Mouse (Mus musculus): ENCODE results near the gene Cdsn. TPM values are rescaled to one million over a fixed set of nuclear protein-coding genes. Genes with fewer than 3 reads are reported as not detected.

Gene Cdsn
- polyA plus RNA-seq, 1 experiment from 2014 or later: 0.11 TPM

GRCm38 (mm10) chr17:35556186-35556765 is 4.3 kb downstream of the Cdsn start:
- no peaks in the 10 kb centered on the region for H3K4me1 ChIP-seq (replicated peaks)
- H3K27me3 ChIP-seq: no peaks in the 10 kb centered on the region
- H3K27ac ChIP-seq: no peak overlapping the region
- no peak for ATAC-seq
- 88% methylated on average over 13 of the region's 13 CpGs for WGBS
- H3K9me3 ChIP-seq: no peaks in the 10 kb centered on the region
- H3K9ac ChIP-seq (replicated peaks): no peak overlapping the region
- no peak overlapping the region for H3K4me2 ChIP-seq (replicated peaks)
- no peaks in the 10 kb centered on the region for H3K36me3 ChIP-seq
- no peak overlapping the region for H3K4me3 ChIP-seq (replicated peaks)

- Histone ChIP-seq H3K36me3 (no peaks in the 10 kb centered on the region), H3K4me2 (replicated peaks) (no peak overlapping the region), H3K27ac (no peak overlapping the region), H3K4me3 (replicated peaks) (no peak overlapping the region), H3K9ac (replicated peaks) (no peak overlapping the region), H3K4me1 (replicated peaks) (no peaks in the 10 kb centered on the region), H3K9me3 (no peaks in the 10 kb centered on the region), H3K27me3 (no peaks in the 10 kb centered on the region)
- WGBS: 29% methylated on average over 5 of the region's 5 CpGs
- ATAC-seq: no peak
These were observed 4.9 kb downstream of the Cdsn start for GRCm38 (mm10) chr17:35556812-35557211.

- no peak for ATAC-seq
- Histone ChIP-seq H3K4me1 (replicated peaks) (no peaks in the 10 kb centered on the region), H3K9ac (replicated peaks) (no peak overlapping the region), H3K27me3 (no peaks in the 10 kb centered on the region), H3K4me3 (replicated peaks) (no peak overlapping the region), H3K4me2 (replicated peaks) (no peak overlapping the region), H3K9me3 (no peaks in the 10 kb centered on the region), H3K36me3 (no peaks in the 10 kb centered on the region), H3K27ac (no peak overlapping the region)
- 81% methylated on average over 9 of the region's 9 CpGs for WGBS
These were observed 5.4 kb downstream of the Cdsn start for GRCm38 (mm10) chr17:35557351-35557750.

GRCm38 (mm10) chr17:35558216-35558615 is 6.3 kb downstream of the Cdsn start:
- Histone ChIP-seq H3K27me3 (no peaks in the 10 kb centered on the region), H3K27ac (no peak overlapping the region), H3K9me3 (no peaks in the 10 kb centered on the region), H3K4me1 (replicated peaks) (no peaks in the 10 kb centered on the region), H3K36me3 (no peaks in the 10 kb centered on the region), H3K9ac (replicated peaks) (no peak overlapping the region), H3K4me2 (replicated peaks) (no peak overlapping the region), H3K4me3 (replicated peaks) (no peak overlapping the region)
- ATAC-seq: no peak
- 66% methylated on average over 8 of the region's 8 CpGs for WGBS

- no peaks in the 10 kb centered on the region for H3K36me3 ChIP-seq
- H3K27me3 ChIP-seq: peaks cover 20% of the 10 kb centered on the region
- no peak within 1 kb of the TSS for H3K4me2 ChIP-seq (replicated peaks)
- H3K4me3 ChIP-seq (replicated peaks): no peak within 1 kb of the TSS
- ATAC-seq: no peak
- peaks cover 17% of the 10 kb centered on the region for H3K4me1 ChIP-seq (replicated peaks)
- H3K9ac ChIP-seq (replicated peaks): no peak within 1 kb of the TSS
- H3K9me3 ChIP-seq: no peaks in the 10 kb centered on the region
- H3K27ac ChIP-seq: no peak within 1 kb of the TSS
- 68% methylated on average over 3 of the region's 3 CpGs for WGBS
These were observed 15.2 kb downstream of the Cdsn start, which contains the start of gene 2300002M23Rik for GRCm38 (mm10) chr17:35567150-35567549. TSS of gene 2300002M23Rik (plus strand) at chr17:35567450.

GRCm38 (mm10) chr17:35567767-35568166 is 15.8 kb downstream of the Cdsn start:
- 19% methylated on average over 9 of the region's 9 CpGs for WGBS
- ATAC-seq: no peak
- H3K9me3 ChIP-seq: no peaks in the 10 kb centered on the region
- H3K27me3 ChIP-seq: peaks cover 20% of the 10 kb centered on the region
- H3K36me3 ChIP-seq: no peaks in the 10 kb centered on the region
- H3K4me3 ChIP-seq (replicated peaks): no peak overlapping the region
- H3K4me2 ChIP-seq (replicated peaks): no peak overlapping the region
- H3K4me1 ChIP-seq (replicated peaks): peaks cover 17% of the 10 kb centered on the region
- H3K9ac ChIP-seq (replicated peaks): no peak overlapping the region
- no peak overlapping the region for H3K27ac ChIP-seq

GRCm38 (mm10) chr17:35569091-35569944 is 17.4 kb downstream of the Cdsn start:
- Histone ChIP-seq H3K9ac (replicated peaks) (peak overlapping the region; percentile 45), H3K4me2 (replicated peaks) (peak overlapping the region; percentile 57), H3K27me3 (peaks cover 20% of the 10 kb centered on the region), H3K4me3 (replicated peaks) (peak overlapping the region; percentile 31), H3K4me1 (replicated peaks) (peaks cover 17% of the 10 kb centered on the region), H3K9me3 (no peaks in the 10 kb centered on the region), H3K27ac (no peak overlapping the region), H3K36me3 (no peaks in the 10 kb centered on the region)
- 1% methylated on average over 28 of the region's 28 CpGs for WGBS
- ATAC-seq: peak; percentile 63

- Histone ChIP-seq H3K27ac (no peak overlapping the region), H3K4me1 (replicated peaks) (peaks cover 17% of the 10 kb centered on the region), H3K9me3 (no peaks in the 10 kb centered on the region), H3K4me3 (replicated peaks) (no peak overlapping the region), H3K36me3 (no peaks in the 10 kb centered on the region), H3K4me2 (replicated peaks) (no peak overlapping the region), H3K9ac (replicated peaks) (no peak overlapping the region), H3K27me3 (peaks cover 20% of the 10 kb centered on the region)
- WGBS: 77% methylated on average over 14 of the region's 14 CpGs
- no peak for ATAC-seq
These were observed 18.9 kb downstream of the Cdsn start for GRCm38 (mm10) chr17:35570836-35571235.

GRCm38 (mm10) chr17:35571477-35571876 is 19.5 kb downstream of the Cdsn start:
- no peaks in the 10 kb centered on the region for H3K36me3 ChIP-seq
- H3K4me1 ChIP-seq (replicated peaks): peaks cover 17% of the 10 kb centered on the region
- no peak overlapping the region for H3K27ac ChIP-seq
- no peak for ATAC-seq
- H3K4me2 ChIP-seq (replicated peaks): no peak overlapping the region
- peaks cover 20% of the 10 kb centered on the region for H3K27me3 ChIP-seq
- no peaks in the 10 kb centered on the region for H3K9me3 ChIP-seq
- H3K9ac ChIP-seq (replicated peaks): no peak overlapping the region
- H3K4me3 ChIP-seq (replicated peaks): no peak overlapping the region
- 96% methylated on average over 7 of the region's 7 CpGs for WGBS

- peak; percentile 30; the same call in 1 of the 2 replicates for ATAC-seq
These were observed 26.3 kb downstream of the Cdsn start for GRCm38 (mm10) chr17:35578211-35578610.

GRCm38 (mm10) chr17:35582900-35583299 is 31.0 kb downstream of the Cdsn start:
- WGBS: 97% methylated on average over 1 of the region's 1 CpGs
- ATAC-seq: no peak
- no peak overlapping the region for H3K4me2 ChIP-seq (replicated peaks)

More at GRCm38 (mm10) chr17:35578211-35578610, 26.3 kb downstream of the Cdsn start:
- Histone ChIP-seq H3K9me3 (no peaks in the 10 kb centered on the region), H3K9ac (replicated peaks) (no peak overlapping the region), H3K36me3 (no peaks in the 10 kb centered on the region), H3K27ac (no peak overlapping the region), H3K4me2 (replicated peaks) (no peak overlapping the region), H3K4me1 (replicated peaks) (no peaks in the 10 kb centered on the region), H3K27me3 (no peaks in the 10 kb centered on the region), H3K4me3 (replicated peaks) (no peak overlapping the region)
- WGBS: 18% methylated on average over 6 of the region's 6 CpGs

GRCm38 (mm10) chr17:35584330-35584937 is 32.5 kb downstream of the Cdsn start:
- no peaks in the 10 kb centered on the region for H3K36me3 ChIP-seq
- H3K9ac ChIP-seq (replicated peaks): no peak overlapping the region
- peaks cover 8% of the 10 kb centered on the region; the same call in 1 of the 2 replicates for H3K4me1 ChIP-seq (replicated peaks)
- no peaks in the 10 kb centered on the region for H3K9me3 ChIP-seq
- H3K4me2 ChIP-seq (replicated peaks): peak overlapping the region; percentile 41
- no peak overlapping the region for H3K4me3 ChIP-seq (replicated peaks)
- 17% methylated on average over 16 of the region's 16 CpGs for WGBS
- H3K27me3 ChIP-seq: peaks cover 11% of the 10 kb centered on the region
- peak; percentile 80 for ATAC-seq
- no peak overlapping the region for H3K27ac ChIP-seq

More at GRCm38 (mm10) chr17:35582900-35583299, 31.0 kb downstream of the Cdsn start:
- Histone ChIP-seq H3K4me1 (replicated peaks) (0 out of 2 replicates have a peak, but pooled peaks cover 3% of the 10 kb centered on the region), H3K27me3 (peaks cover 11% of the 10 kb centered on the region), H3K9ac (replicated peaks) (no peak overlapping the region), H3K9me3 (no peaks in the 10 kb centered on the region), H3K27ac (no peak overlapping the region), H3K36me3 (no peaks in the 10 kb centered on the region), H3K4me3 (replicated peaks) (no peak overlapping the region)

Data from midbrain, embryonic 13.5 days (tissue).